Mouse (Mus musculus) cerebellum, adult 2 months (tissue): ENCODE results near the gene Mapk3.
A peak's percentile ranks its signal among the peaks of the same experiment; 100 is the strongest.

Source experiments
- CTCF ChIP-seq: fragments of 200-500 bp; IDR thresholded peaks from 2 replicates; pipeline ENCODE4 v1.5.1; 2011; ENCODE audit warnings: low read depth, mild to moderate bottlenecking, control low read depth, low read length, moderate library complexity, borderline replicate concordance; ENCODE audit not compliant: insufficient read depth
- POLR2A ChIP-seq: fragments of 200-500 bp; IDR thresholded peaks from 2 replicates; pipeline ENCODE4 v1.6.1; 2011; ENCODE audit warnings: low read length, control low read depth, borderline replicate concordance; ENCODE audit not compliant: insufficient read depth

GRCm38 (mm10) chr7:126796350-126796932 lies 37.0 kb downstream of the Mapk3 start:
- TF ChIP-seq CTCF (peak; percentile 19; the same call in 1 of the 2 replicates), POLR2A (no peak)
